Mouse (Mus musculus) thymus, adult 18-20 months (tissue): ENCODE results near the gene Sfxn2.
"Not testable (repeated sequence)": the region's sequence is repeated elsewhere in the genome, so short reads cannot be mapped to it uniquely, and the experiment has no call there.

Source experiments
- DNase-seq, 2 experiments: peaks; one replicate each; pipeline ENCODE4 v3.0.0; 2022; ENCODE audit warnings: mixed read lengths in 2 of 2

The Sfxn2 gene

GRCm38 (mm10) chr19:46547565-46547964 is 25.6 kb upstream of the Sfxn2 start:
- no peak for DNase-seq

GRCm38 (mm10) chr19:46548110-46548509 is 25.1 kb upstream of the Sfxn2 start:
- no peak for DNase-seq

GRCm38 (mm10) chr19:46550385-46550784 is 22.8 kb upstream of the Sfxn2 start:
- DNase-seq, result no peak

DNA sequence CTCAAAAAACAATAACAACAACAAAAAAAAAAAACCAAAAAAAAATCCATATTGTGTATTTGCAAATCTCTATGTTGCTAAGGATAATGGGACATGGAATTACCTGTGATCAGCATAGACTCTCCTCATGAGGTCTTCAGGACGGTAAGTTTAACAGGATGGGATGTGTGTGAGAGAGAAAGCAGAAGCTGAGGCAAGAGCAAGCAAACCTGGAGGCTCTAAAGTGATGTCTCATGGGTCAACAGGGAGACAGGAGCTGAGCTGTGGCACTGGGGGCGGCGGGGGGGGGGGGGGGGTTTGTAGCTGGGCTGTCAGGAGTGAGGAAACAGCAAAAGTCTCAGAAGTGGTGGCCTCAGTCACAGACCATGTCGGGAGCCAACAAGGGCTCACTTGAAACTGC is 20.7 kb upstream of the Sfxn2 start:
- DNase-seq, result no peak

DNA sequence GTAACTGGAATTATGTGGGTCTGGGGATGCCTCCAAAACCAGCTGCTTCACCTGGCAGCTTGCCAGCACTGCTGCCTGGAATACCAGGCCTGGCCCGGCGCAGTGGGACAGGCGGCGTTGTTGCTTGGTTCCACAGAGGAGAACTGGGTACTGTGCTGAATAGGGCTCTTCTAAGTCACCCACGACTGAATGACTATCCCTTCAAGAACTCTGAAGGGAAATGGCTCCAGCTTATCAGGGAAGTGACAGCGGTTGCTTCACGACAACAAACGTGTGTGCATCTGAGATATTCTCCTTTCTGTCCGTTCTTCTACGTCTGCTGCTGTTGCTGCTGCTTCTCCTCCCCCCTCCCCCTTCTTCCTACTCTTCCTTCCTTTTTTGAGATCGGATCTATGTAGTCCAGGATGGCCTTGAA is 19.6 kb upstream of the Sfxn2 start:
- no peak for DNase-seq

DNA sequence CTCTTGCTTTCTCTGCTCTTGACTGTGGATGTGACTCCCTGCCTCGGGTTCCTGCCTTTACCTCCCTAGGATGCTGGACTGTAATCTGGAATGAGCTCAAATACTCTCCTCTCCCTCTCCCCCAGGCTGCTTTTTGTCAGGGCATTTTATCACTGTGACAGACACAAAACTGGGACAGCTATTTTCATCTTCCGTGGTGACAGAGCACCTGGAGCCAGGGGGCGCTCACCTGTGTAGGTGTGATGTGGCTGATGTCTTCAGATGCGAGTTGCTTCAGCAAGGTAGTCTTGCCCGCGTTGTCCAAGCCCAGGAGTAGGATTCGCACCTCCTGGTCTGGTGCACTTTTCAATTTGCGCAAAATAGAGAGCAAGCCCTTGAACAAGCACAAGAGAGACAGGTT is 15.2 kb upstream of the Sfxn2 start:
- no peak for DNase-seq

DNA sequence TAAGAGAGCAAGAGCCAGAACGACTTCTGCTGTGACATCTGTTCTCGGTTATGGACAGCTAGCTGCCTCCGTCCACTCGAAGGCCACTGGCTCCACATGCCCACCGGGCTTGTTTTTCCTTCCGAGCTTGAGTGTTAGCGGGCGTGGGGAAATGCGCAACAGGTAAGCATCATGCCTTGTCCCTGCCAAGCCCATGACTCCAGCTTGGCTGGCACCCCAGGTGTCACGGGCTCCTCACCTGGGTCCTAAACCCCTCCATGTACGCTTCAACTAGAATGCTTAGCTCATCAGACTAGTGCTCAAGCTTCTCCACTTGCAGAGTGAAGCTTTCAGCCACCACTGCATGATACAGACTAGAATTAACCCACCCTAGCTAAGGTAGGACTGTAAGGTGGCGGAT is 14.5 kb upstream of the Sfxn2 start:
- no peak for DNase-seq

DNA sequence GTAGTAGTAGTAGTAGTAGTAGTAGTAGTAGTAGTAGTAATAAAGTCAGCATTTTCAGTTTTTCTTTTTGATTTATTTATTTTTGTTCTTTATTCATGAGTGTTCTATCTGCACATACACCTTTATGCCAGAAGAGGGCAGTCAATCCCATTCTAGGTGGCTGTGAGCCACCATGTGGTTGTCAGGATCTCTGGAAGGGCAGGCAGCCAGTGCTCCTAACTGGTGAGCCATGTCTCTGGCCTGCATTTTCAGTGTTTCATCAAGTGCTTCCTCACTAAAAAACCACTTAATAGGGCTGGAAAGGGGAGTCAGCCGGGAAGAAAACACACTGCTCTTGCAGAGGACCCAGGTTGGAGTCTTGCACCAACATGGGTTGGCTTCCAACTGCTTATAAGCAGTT is 11.0 kb upstream of the Sfxn2 start:
- DNase-seq, result no peak

GRCm38 (mm10) chr19:46562581-46563515 is 10.3 kb upstream of the Sfxn2 start:
- DNase-seq, result no peak

- DNase-seq, result no peak
These were observed 9.6 kb upstream of the Sfxn2 start for GRCm38 (mm10) chr19:46563603-46564002.

GRCm38 (mm10) chr19:46564043-46564462 is 9.1 kb upstream of the Sfxn2 start:
- no peak for DNase-seq

DNA sequence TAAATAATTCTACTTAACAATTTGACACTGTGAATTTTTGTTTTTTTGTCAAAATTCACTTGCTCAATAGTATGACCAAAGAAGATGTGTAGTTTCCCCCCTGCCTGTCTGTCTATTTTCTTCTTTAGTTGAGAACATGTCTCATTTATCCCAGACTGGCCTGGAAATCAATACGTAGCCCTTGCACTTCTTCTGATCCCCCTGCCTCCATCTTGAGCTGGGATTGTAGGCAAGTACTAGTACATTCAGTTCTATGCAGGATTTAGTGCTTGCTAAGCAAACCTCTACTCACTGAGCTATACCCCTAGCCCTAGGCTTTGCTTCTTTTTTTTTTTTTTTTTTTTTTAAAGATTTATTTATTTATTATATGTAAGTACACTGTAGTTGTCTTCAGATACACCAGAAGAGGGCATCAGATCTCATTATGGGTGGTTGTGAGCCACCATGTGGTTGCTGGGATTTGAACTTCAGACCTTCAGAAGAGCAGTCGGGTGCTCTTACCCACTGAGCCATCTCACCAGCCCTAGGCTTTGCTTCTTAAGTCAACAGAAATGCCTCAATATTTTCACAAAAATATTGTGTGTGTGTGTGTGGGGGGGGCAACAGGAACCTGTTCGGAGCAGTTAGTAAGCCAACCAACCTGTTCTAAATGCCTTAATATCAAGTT is 1.8 kb upstream of the Sfxn2 start:
- not testable (repeated sequence) for DNase-seq

GRCm38 (mm10) chr19:46571878-46572244 is 1.3 kb upstream of the Sfxn2 start:
- no peak for DNase-seq

- no peak for DNase-seq
These were observed 617 bp upstream of the Sfxn2 start for GRCm38 (mm10) chr19:46572548-46572947.

DNA sequence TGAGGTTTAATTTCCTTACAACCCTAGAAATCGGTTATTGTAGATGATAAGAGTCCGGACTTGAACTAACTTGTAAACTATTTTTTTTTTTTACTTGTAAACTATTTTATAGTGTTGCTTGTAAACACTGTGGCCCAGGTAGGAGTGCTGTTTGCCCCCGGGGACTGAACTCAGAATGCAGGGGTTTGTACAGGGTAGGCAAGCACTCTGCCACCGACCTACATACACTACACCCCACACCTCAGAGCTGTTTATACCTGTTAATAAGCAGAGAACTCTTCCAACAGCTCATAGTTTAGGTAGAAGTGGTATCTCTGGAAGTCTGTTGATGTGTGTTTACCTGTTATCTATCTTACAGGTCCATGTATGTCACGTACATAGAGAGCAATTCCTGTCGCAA is 825 bp downstream of the Sfxn2 start:
- DNase-seq, result no peak

DNA sequence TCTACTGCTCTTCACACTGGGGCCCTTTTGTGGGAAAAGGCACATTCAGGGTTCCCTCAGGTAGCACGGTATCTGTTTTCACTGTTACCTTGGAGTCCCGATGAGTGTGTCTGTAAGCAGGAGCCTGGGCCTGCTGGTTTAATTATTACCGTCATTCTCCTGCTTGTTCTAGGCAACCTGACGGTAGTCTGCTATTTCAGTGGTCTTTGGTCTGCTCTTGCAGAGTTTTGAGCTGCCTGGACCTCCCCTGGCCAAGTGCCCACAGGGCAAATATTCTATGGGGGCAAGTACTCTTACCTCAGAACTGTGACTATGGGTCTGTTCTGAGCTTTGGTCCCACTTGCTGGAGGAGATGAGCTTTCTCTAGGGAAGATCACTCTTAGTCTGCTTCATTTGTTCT is 2.0 kb downstream of the Sfxn2 start:
- DNase-seq, result no peak

- peak; percentile 32 to 47 for DNase-seq
These were observed 14.8 kb downstream of the Sfxn2 start for GRCm38 (mm10) chr19:46587823-46588508.

DNA sequence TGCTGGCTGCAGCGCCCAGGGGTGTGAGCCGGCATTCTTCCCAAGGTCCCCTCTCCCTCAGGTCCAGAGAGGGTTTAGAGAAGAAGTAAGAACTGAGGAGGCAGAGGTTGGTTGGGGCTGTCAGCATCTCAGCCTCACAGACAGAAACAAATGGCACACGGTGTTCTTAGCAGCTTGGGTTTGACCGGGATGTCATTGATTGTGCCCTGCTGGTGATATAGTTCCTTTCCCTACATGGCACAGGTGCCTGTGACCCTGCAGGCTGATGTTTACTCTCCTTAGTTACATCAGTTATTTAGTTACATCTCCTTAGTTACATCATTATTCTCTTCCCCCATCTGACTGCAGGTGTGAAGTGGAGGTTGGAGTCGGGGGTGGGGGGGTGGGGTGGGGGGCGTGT is 18.4 kb downstream of the Sfxn2 start:
- no peak for DNase-seq

DNA sequence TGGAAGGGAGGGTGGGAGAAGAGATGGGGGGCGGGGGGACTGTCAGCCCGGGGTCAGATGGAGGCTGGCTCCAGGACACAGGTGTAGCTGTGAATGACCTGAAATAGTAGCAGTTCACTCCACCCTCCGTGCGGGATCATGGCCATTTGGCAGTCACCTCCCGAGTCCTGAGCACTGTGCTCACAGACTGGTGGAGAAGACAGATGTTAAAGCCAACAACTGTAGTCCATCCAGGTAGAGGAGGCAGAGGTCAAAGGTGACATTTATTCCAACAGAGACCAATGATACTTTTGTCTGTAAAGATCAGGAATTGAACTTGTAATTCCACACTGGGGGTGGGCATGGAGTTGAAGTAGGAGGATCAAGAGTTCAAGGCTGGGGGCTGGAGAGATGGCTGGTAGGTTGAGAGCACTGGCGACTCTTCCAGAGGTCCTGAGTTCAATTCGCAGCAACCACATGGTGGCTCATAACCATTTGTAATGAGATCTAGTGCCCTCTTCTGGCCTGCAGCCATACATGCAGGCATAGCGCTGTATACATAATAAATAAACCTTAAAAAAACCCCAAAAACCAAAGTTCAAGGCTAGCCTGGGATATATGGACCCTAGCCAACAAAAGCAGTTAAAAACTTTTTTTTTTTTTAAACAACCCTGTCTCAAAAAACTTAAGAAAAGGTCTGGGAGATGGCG is 19.7 kb downstream of the Sfxn2 start:
- no peak for DNase-seq

DNA sequence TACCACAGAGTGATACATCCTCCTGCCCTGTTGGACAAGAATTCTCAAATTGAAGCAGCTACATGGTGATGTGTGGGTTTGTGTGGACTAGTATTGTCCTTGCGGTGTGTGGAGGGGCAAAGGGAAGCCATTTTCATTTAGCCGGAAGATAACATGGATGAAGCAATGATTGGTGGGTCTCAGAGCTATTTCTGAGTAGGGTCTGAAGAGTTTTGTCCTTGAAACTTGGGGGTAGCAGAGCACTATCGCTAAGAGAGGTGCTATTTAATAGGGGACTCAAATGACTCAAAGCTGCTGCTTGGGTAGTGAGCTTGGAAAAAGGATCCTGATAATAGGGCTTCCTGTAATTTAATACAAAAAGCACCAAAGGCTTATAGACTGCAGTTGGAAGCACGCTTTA is 25.0 kb downstream of the Sfxn2 start:
- DNase-seq, result no peak

DNA sequence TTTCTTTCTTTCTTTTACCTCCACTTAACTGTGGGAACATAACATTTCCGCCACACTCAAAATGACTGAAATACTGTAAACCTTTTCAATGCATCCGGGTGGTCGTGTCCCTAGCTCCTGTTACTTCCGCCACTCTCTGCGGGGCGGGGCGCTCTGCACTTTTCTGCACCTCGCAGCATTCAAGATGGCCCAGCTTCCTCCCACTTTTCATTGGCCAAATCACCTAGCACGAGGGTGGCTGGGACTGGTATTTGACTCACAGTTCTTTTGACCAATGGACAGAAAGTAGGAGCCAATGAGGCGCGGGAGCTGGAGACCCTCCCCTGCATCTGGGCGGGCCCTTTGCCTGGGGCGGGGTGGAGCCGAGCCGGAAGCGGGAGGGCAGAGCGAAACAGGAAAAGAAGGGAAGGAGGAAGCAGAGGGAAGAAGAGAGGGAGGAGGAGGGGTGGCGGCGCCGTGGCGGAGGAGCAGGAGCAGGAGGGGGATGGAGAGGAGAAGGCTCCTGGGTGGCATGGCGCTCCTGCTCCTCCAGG is 25.6 kb downstream of the Sfxn2 start, which contains the start of gene Wbp1l:
TSS of gene Wbp1l (plus strand) at position 365 of the 533 bp plus-strand sequence.
- DNase-seq, result peak; percentile 96 to 99

GRCm38 (mm10) chr19:46599375-46600256 is 26.5 kb downstream of the Sfxn2 start:
- no peak for DNase-seq
